Mouse (Mus musculus) heart, adult 2 months (tissue): ENCODE measurements at regions not wholly inside any gene's neighbourhood (a gene's known extent, or its start where the extent isn't known, plus 50 kb on each side); places are given as distances from the start of the nearest gene placed in this dataset.
"Not testable (repeated sequence)": the region's sequence is repeated elsewhere in the genome, so short reads cannot be mapped to it uniquely, and the experiment has no call there.

Source experiments
- DNase-seq, 2 experiments: peaks; one replicate each; pipeline ENCODE4 v3.0.0; 2021
- H3K27ac ChIP-seq: fragments of 200-600 bp; 2 replicates; pipeline ENCODE4 v1.8.1; 2022
- H3K27me3 ChIP-seq: fragments of 200-500 bp; 2 replicates; pipeline ENCODE4 v1.6.1; 2012; ENCODE audit warnings: mild to moderate bottlenecking, low read length, inconsistent platforms, mixed read lengths; ENCODE audit not compliant: control insufficient read depth, insufficient read depth
- H3K36me3 ChIP-seq: fragments of 200-500 bp; 2 replicates; pipeline ENCODE4 v1.6.1; 2012; ENCODE audit warnings: low read length, inconsistent platforms; ENCODE audit not compliant: control insufficient read depth, insufficient read depth
- H3K4me1 ChIP-seq: fragments of 200-500 bp; 2 replicates; pipeline ENCODE4 v1.6.1; 2011; ENCODE audit warnings: low read length; ENCODE audit not compliant: control insufficient read depth, insufficient read depth
- H3K4me3 ChIP-seq: fragments of 200-600 bp; 2 replicates; pipeline ENCODE4 v1.8.1; 2022
- H3K79me2 ChIP-seq: fragments of 200-500 bp; replicated peaks from 2 replicates; pipeline ENCODE4 v1.6.1; 2012; ENCODE audit warnings: mild to moderate bottlenecking, inconsistent platforms, low read length, moderate library complexity, mixed read lengths; ENCODE audit not compliant: control insufficient read depth, insufficient read depth
- H3K9ac ChIP-seq: fragments of 200-500 bp; 2 replicates; pipeline ENCODE4 v1.6.1; 2012; ENCODE audit warnings: low read depth, mild to moderate bottlenecking, control low read depth, inconsistent platforms, low read length, mixed read lengths
- CTCF ChIP-seq: fragments of 200-600 bp; IDR thresholded peaks from 2 replicates; pipeline ENCODE4 v1.8.1; 2022; ENCODE audit warnings: antibody characterized with exemption, mild to moderate bottlenecking, moderate library complexity
- EP300 ChIP-seq: fragments of 200-500 bp; IDR thresholded peaks from 2 replicates; pipeline ENCODE4 v1.6.1; 2011; ENCODE audit warnings: low read depth, low read length, control low read depth; ENCODE audit not compliant: insufficient read depth
- POLR2A ChIP-seq: fragments of 200-500 bp; IDR thresholded peaks from 2 replicates; pipeline ENCODE4 v1.6.1; 2011; ENCODE audit warnings: mild to moderate bottlenecking, low read depth, low read length, control low read depth; ENCODE audit not compliant: insufficient read depth
- WGBS: fragments of 180-500 bp; shearing (Covaris S2); methylation state at CpG from one replicate; pipeline ENCODE4 v1.1.7; 2018; 5-methylcytosine and 5-hydroxymethylcytosine counted together
- intact Hi-C: fragments of 180-260 bp; cut with DNase I; formaldehyde crosslinking; loops from one replicate; pipeline ENCODE4 v1.15.1; 2025

DNA sequence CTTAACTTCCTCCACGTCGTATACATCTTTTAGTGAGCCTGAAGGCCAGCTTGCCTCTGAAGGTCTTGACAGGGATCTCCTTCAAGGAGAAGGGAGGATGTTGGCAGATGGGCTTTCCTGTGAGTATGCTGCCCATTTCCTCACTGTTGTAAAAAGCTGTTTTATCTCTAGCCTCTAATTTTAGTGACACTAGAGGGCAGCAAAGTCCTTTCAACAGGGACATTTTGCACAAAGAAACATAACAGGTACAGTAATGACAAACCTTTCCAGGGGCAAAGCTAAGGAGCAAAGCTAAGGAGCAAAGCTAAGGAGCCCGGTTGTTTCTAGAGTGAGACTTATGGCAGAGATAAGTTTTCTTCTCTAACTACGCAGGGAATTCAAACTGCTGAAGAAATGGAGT is 59.0 kb upstream of the Kbtbd8 start:
- 33% methylated on average over 4 of the region's 4 CpGs for WGBS
- Histone ChIP-seq H3K36me3 (no peaks in the 10 kb centered on the region), H3K9ac (no peak overlapping the region), H3K27me3 (no peaks in the 10 kb centered on the region), H3K27ac (no peak overlapping the region), H3K4me1 (no peaks in the 10 kb centered on the region), H3K4me3 (no peak overlapping the region), H3K79me2 (no peaks in the 10 kb centered on the region)
- TF ChIP-seq CTCF = peak; percentile 69
- TF ChIP-seq EP300 = no peak
- DNase-seq = no peak
- intact Hi-C loops = loop anchor here (5.0 kb wide), 1 partner anchor 1949 kb away; no protein-coding TSS in a partner anchor

DNA sequence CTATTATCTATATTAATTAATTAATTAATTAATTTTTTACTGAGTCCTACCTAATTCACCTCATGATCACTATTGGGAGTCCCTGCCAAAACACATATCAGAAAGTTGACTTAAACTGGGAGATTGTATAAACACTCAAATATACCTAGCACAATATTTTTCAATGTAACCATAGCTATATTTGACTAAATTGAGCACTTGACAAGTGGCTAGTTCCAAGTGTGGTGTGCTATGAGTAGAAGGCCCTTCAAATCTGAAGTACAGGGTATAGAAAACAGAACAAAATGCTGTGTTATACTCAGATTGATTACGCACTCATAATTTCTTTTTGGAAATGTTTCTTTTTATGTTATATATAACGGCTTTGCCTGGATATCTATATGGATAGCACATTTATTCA is 60.8 kb upstream of the Kbtbd8 start:
- TF ChIP-seq EP300 = no peak
- TF ChIP-seq CTCF = no peak
- TF ChIP-seq POLR2A = no peak
- intact Hi-C loops = loop anchor here (5.0 kb wide), 1 partner anchor 1951 kb away; no protein-coding TSS in a partner anchor
- no peak for DNase-seq

DNA sequence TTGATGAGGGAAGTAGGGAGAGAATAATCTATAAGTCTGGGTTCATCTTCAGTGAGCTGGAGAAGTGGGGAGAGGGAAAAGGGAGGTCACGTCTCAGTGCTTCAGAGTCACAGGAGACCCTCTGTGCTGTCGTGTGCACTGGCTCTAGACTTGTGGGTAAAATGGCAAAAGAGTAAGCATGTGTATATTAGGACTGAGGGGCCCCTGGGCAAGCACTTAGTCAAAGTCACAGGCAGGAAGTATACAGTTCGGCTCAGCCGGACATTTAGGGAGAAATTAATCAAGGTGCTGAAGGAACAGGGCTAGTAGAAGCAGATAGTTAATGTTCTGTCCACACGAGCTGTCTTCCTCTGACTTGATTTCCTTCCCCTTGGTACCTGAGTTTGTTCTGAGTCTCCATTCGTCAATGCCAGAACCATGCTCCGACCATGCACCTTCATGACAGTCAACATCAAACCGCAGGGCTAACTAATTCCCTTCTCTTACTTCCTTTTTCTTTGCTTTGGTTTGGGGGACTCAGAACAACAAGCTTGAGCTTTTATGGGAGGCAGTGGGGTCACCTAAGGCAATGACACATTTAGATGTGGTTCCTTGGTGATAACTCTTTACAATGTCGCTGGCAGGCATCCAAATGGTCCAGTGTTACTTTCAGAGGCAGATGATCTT is 63.2 kb upstream of the Kbtbd8 start:
- DNase-seq = no peak

More for the DNA sequence above, 60.8 kb upstream of the Kbtbd8 start:
- H3K79me2 ChIP-seq = no peaks in the 10 kb centered on the region
- H3K4me1 ChIP-seq = no peaks in the 10 kb centered on the region
- H3K9ac ChIP-seq = no peak overlapping the region
- no peak overlapping the region for H3K27ac ChIP-seq
- H3K4me3 ChIP-seq = no peak overlapping the region
- 89% methylated on average over 2 of the region's 2 CpGs for WGBS
- H3K36me3 ChIP-seq = no peaks in the 10 kb centered on the region
- no peaks in the 10 kb centered on the region for H3K27me3 ChIP-seq

DNA sequence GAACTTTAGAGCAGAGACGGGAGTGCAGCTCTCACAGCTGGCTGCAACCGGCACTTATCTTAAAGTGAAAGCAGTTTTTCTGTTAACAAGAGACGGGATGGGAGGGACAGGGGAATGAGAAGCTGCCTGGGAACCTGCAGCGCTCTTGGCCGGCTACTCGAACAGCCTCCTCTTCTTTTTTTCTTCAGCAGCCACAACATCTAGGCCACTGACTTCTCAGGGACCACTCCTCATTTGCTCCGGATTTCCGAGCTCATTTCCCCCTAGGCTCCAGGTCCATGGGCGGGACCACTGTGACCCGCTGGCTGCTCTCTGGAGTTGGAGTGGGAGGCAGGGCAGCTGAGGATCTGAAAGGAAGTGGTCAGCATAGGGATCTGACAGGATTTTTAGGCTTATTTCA is 75.7 kb upstream of the Kbtbd8 start:
- H3K9ac ChIP-seq, H3K4me1 ChIP-seq, H3K27ac ChIP-seq, H3K27me3 ChIP-seq, H3K36me3 ChIP-seq, intact Hi-C loops, H3K4me3 ChIP-seq, H3K79me2 ChIP-seq: not testable (repeated sequence)
- peak; percentile 17 to 46 for DNase-seq
- WGBS = 10% methylated on average over 7 of the region's 10 CpGs

More for the DNA sequence above, 63.2 kb upstream of the Kbtbd8 start:
- Histone ChIP-seq H3K27me3 (no peaks in the 10 kb centered on the region), H3K79me2 (no peaks in the 10 kb centered on the region), H3K4me3 (no peak overlapping the region), H3K4me1 (no peaks in the 10 kb centered on the region), H3K9ac (no peak overlapping the region), H3K27ac (no peak overlapping the region), H3K36me3 (no peaks in the 10 kb centered on the region)
- WGBS = 53% methylated on average over 9 of the region's 9 CpGs
- TF ChIP-seq POLR2A = no peak
- TF ChIP-seq CTCF = no peak
- no peak for TF ChIP-seq EP300
- intact Hi-C loops = no loop called here

DNA sequence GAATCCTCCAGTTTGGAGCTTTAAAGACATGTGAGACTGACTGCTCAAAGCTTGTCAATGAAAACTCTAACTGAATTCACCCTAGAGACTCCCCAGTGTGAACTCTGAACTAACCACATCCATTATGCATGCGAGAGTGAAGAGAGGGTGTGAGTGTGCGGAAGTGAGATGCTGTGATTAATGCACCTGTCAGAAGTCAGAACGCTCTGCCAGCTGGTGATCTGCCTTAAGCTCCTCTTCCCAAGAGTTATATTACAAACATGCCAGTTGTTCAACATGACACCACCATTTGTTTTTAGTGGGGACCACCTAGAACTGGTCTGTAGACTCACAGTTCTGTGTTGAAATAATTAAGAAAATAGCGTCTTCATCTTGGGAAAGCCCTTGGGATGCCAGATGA is 92.8 kb upstream of the Kbtbd8 start:
- no peak for TF ChIP-seq EP300
- no peak overlapping the region for H3K27ac ChIP-seq
- H3K4me1 ChIP-seq = no peaks in the 10 kb centered on the region
- H3K9ac ChIP-seq = no peak overlapping the region
- no peaks in the 10 kb centered on the region for H3K36me3 ChIP-seq
- intact Hi-C loops = no loop called here
- H3K27me3 ChIP-seq = no peaks in the 10 kb centered on the region
- no peak overlapping the region for H3K4me3 ChIP-seq
- H3K79me2 ChIP-seq = no peaks in the 10 kb centered on the region
- WGBS = 49% methylated on average over 4 of the region's 4 CpGs
- DNase-seq = no peak

DNA sequence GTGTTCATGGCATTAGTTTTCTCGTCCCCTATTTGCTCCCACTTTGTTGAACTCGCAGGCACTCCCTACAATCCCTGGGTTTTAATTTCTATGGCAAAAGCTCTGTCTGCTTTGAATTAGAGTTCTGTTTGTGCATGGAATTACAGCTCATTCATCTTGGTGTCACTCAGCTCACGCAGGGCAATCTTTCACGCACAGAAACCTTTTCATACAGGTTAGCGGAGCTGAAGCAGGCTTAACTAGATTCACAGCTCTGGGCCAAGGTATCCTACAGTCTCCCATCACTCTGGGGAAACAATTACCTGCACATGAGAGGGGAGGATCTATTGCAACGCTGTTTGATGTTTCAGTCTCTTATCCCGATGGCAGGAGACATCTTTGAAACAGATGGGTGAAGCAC is 95.3 kb upstream of the Kbtbd8 start:
- H3K4me1 ChIP-seq = no peaks in the 10 kb centered on the region
- no peak overlapping the region for H3K4me3 ChIP-seq
- no peak overlapping the region for H3K27ac ChIP-seq
- DNase-seq = no peak
- H3K36me3 ChIP-seq = no peaks in the 10 kb centered on the region
- WGBS = 83% methylated on average over 7 of the region's 7 CpGs
- H3K79me2 ChIP-seq = no peaks in the 10 kb centered on the region
- H3K9ac ChIP-seq = no peak overlapping the region
- H3K27me3 ChIP-seq = no peaks in the 10 kb centered on the region
- TF ChIP-seq EP300 = no peak
- TF ChIP-seq POLR2A = no peak
- TF ChIP-seq CTCF = no peak
- intact Hi-C loops = no loop called here
